Mouse (Mus musculus) left cerebral cortex, adult 2 months (tissue): ENCODE data around the gene Dcbld2. TPM values are rescaled to one million over a fixed set of nuclear protein-coding genes. Genes with fewer than 3 reads are reported as not detected.

Source experiments
- DNase-seq, 2 experiments: peaks; one replicate each; pipeline ENCODE4 v3.0.0; 2021 to 2022; ENCODE audit warnings: low spot score in 2 of 2, mixed read lengths in 1 of 2; ENCODE audit errors: extremely low spot score in 1 of 2
- H3K27ac ChIP-seq: fragments of 200-600 bp; 2 replicates; pipeline ENCODE4 v1.8.1; 2022
- H3K4me3 ChIP-seq: fragments of 200-600 bp; 2 replicates; pipeline ENCODE4 v1.8.1; 2022
- CTCF ChIP-seq: fragments of 200-600 bp; IDR thresholded peaks from 2 replicates; pipeline ENCODE4 v1.8.1; 2022; ENCODE audit warnings: antibody characterized with exemption, mild to moderate bottlenecking, moderate library complexity
- intact Hi-C: fragments of 180-260 bp; cut with DNase I; formaldehyde crosslinking; loops from one replicate; pipeline ENCODE4 v1.15.1; 2025
- total RNA-seq, 2 experiments: library from RNA; stranded (reverse); gene quantifications; 2 replicates each; pipeline ENCODE4 v1.2.3; 2021

Dcbld2 gene
- total RNA-seq, 2 experiments from 2014 or later, result 26.0 to 26.5 TPM

GRCm38 (mm10) chr16:58516960-58517798 lies 108.9 kb downstream of the Dcbld2 start:
- intact Hi-C loops, result no loop called here
- no peak for DNase-seq
- Histone ChIP-seq H3K4me3 (no peak overlapping the region), H3K27ac (no peak overlapping the region)
- TF ChIP-seq CTCF, result no peak

Other genes starting within 250 kb of the Dcbld2 start
- gene St3gal6, start 115.8 kb downstream of the Dcbld2 start, total RNA-seq, result 10 to 100 TPM; 21.2 to 22.6 TPM
- gene Gm813, start 208.5 kb downstream of the Dcbld2 start, total RNA-seq, result not detected
- not detected for gene E330017A01Rik, start 230.3 kb downstream of the Dcbld2 start, total RNA-seq